Mouse (Mus musculus): Measurements from ENCODE around the gene Tomm20. TPM values are rescaled to one million over a fixed set of nuclear protein-coding genes. Genes with fewer than 3 reads are reported as not detected.

The Tomm20 gene
- 432 and 529 TPM in 2 replicates for polyA plus RNA-seq (2012; rRNA removed)

DNA sequence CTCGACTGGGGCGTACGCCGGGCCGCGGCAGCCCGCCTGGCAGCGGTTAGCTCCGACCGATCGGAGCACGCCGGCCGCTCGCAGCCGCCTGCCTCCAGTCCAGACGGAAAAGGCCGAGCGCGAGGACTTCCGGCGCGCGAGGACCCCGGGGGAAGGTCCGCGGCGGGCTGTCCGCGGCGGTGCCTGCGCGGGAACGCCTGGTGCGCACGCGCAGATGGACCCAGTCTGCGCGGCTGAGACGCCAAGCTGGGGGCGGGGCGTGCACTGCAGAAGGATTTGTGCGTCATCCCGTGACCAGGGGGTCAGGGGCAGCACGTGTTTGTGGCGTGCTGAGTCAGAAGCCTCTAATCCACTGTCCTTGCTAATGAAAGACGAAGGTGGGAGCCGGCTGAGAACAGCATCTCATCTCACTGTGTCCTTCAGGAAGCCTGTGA, at the start of gene Tomm20:
TSS of gene Tomm20 (minus strand) at position 115 of the 434 bp plus-strand sequence.
- TF ChIP-seq POLR2A (IDR thresholded peaks at IDR 0.05; ENCODE audit: control insufficient read depth, extremely low read depth, insufficient read depth, low read length, poor library complexity) (peak; percentile 58; the same call in 1 of the 2 replicates), CTCF (IDR thresholded peaks at IDR 0.05; ENCODE audit: borderline replicate concordance, control insufficient read depth, extremely low read depth, insufficient read depth, low read length, poor library complexity) (no peak)
- H3K4me3 ChIP-seq (ENCODE audit: control insufficient read depth, insufficient read depth, low read length), result peak within 1 kb of the TSS; percentile 66
- H3K36me3 ChIP-seq (ENCODE audit: control insufficient read depth, insufficient read depth, low read length), result peaks cover 8% of the 10 kb centered on the region
- H3K27me3 ChIP-seq (ENCODE audit: control insufficient read depth, insufficient read depth, low read length), result no peaks in the 10 kb centered on the region
- H3K4me1 ChIP-seq (replicated peaks; ENCODE audit: control insufficient read depth, insufficient read depth, low read length), result peaks cover 16% of the 10 kb centered on the region
- H3K27ac ChIP-seq (ENCODE audit: control insufficient read depth, insufficient read depth, low read length), result no peak within 1 kb of the TSS
- DNase-seq, result peak; percentile 92
- WGBS, result under 1% methylated on average over 48 of the region's 48 CpGs

DNA sequence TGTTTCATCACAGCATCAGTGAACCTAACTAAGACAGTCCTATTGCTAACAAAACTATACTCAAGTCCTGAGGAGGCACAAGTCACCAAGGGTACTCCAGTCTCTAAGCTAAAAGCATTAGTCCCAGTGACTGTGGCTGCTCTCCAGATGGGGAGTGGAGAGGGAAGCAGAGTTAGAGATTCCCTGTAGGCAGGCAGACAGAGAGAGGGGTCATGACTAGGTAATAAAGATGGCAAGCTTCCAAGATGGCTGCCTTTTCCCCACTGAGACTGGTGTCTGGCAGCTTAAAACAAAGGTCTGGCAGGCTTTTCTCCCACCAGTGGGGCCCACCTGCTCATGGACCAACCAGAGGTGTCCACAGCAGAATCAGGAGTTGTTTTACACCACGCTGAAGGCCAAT, 48.9 kb upstream of the Tomm20 start:
- no peak for TF ChIP-seq CTCF (IDR thresholded peaks at IDR 0.05; ENCODE audit: borderline replicate concordance, control insufficient read depth, extremely low read depth, insufficient read depth, low read length, poor library complexity)
- TF ChIP-seq POLR2A (IDR thresholded peaks at IDR 0.05; ENCODE audit: control insufficient read depth, extremely low read depth, insufficient read depth, low read length, poor library complexity), result no peak
- no peaks in the 10 kb centered on the region for H3K27me3 ChIP-seq (ENCODE audit: control insufficient read depth, insufficient read depth, low read length)
- WGBS, result 83% methylated on average over 1 of the region's 1 CpGs
- H3K4me3 ChIP-seq (ENCODE audit: control insufficient read depth, insufficient read depth, low read length), result no peak overlapping the region
- no peaks in the 10 kb centered on the region for H3K36me3 ChIP-seq (ENCODE audit: control insufficient read depth, insufficient read depth, low read length)
- H3K27ac ChIP-seq (ENCODE audit: control insufficient read depth, insufficient read depth, low read length), result no peak overlapping the region
- H3K4me1 ChIP-seq (replicated peaks; ENCODE audit: control insufficient read depth, insufficient read depth, low read length), result no peaks in the 10 kb centered on the region
- DNase-seq, result no peak

- TF ChIP-seq CTCF (IDR thresholded peaks at IDR 0.05; ENCODE audit: borderline replicate concordance, control insufficient read depth, extremely low read depth, insufficient read depth, low read length, poor library complexity), result no peak
- no peak for DNase-seq
- 83% methylated on average over 5 of the region's 5 CpGs for WGBS
- Histone ChIP-seq H3K36me3 (ENCODE audit: control insufficient read depth, insufficient read depth, low read length) (no peaks in the 10 kb centered on the region), H3K4me3 (ENCODE audit: control insufficient read depth, insufficient read depth, low read length) (no peak overlapping the region), H3K27me3 (ENCODE audit: control insufficient read depth, insufficient read depth, low read length) (no peaks in the 10 kb centered on the region), H3K4me1 (replicated peaks; ENCODE audit: control insufficient read depth, insufficient read depth, low read length) (no peaks in the 10 kb centered on the region), H3K27ac (ENCODE audit: control insufficient read depth, insufficient read depth, low read length) (no peak overlapping the region)
These were observed 43.9 kb upstream of the Tomm20 start for GRCm38 (mm10) chr8:126989363-126990153.

DNA sequence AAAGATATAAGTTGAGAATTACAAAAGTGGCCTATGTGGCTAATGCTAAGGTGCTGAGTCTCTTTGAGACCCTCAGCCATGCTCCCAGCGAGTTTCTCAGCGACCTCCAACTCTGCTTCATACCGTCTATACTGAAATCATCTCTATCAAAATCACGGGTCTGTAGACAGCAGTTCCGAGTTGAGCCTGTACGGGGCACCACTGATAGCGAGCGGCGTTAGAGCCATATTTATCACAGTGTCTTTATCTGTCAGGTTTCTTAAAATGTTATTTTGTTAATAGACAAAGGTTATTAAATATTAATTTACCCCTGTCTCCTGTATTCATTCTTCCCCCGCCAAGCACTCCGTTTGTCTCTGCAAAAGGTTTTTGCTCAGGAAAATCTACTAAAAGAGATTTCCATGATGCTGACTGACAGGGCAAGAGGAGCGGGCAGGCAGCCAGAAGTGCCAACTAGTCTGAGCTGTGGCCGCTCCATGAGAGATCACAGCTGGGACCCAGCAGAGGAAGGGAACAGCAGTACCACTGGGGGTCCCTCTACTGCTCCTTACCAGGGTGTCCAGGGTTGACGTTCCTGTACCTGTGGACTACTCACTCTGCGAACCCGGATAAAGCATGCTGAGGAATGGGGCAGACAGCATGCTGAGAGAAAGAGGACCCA, 42.8 kb upstream of the Tomm20 start:
- TF ChIP-seq POLR2A (IDR thresholded peaks at IDR 0.05; ENCODE audit: control insufficient read depth, extremely low read depth, insufficient read depth, low read length, poor library complexity) (no peak), CTCF (IDR thresholded peaks at IDR 0.05; ENCODE audit: borderline replicate concordance, control insufficient read depth, extremely low read depth, insufficient read depth, low read length, poor library complexity) (no peak)
- Histone ChIP-seq H3K4me1 (replicated peaks; ENCODE audit: control insufficient read depth, insufficient read depth, low read length) (no peaks in the 10 kb centered on the region), H3K4me3 (ENCODE audit: control insufficient read depth, insufficient read depth, low read length) (no peak overlapping the region), H3K27ac (ENCODE audit: control insufficient read depth, insufficient read depth, low read length) (no peak overlapping the region), H3K27me3 (ENCODE audit: control insufficient read depth, insufficient read depth, low read length) (no peaks in the 10 kb centered on the region), H3K36me3 (ENCODE audit: control insufficient read depth, insufficient read depth, low read length) (no peaks in the 10 kb centered on the region)
- WGBS, result 76% methylated on average over 16 of the region's 16 CpGs
- DNase-seq, result no peak

GRCm38 (mm10) chr8:126986495-126986894, 40.9 kb upstream of the Tomm20 start:
- H3K4me1 ChIP-seq (replicated peaks; ENCODE audit: control insufficient read depth, insufficient read depth, low read length), result no peaks in the 10 kb centered on the region
- peak; percentile 75 for DNase-seq
- H3K27ac ChIP-seq (ENCODE audit: control insufficient read depth, insufficient read depth, low read length), result no peak overlapping the region
- 2% methylated on average over 12 of the region's 12 CpGs for WGBS
- H3K4me3 ChIP-seq (ENCODE audit: control insufficient read depth, insufficient read depth, low read length), result no peak overlapping the region
- no peaks in the 10 kb centered on the region for H3K27me3 ChIP-seq (ENCODE audit: control insufficient read depth, insufficient read depth, low read length)
- TF ChIP-seq POLR2A (IDR thresholded peaks at IDR 0.05; ENCODE audit: control insufficient read depth, extremely low read depth, insufficient read depth, low read length, poor library complexity) (no peak), CTCF (IDR thresholded peaks at IDR 0.05; ENCODE audit: borderline replicate concordance, control insufficient read depth, extremely low read depth, insufficient read depth, low read length, poor library complexity) (peak; percentile 76; the same call in 1 of the 2 replicates)
- no peaks in the 10 kb centered on the region for H3K36me3 ChIP-seq (ENCODE audit: control insufficient read depth, insufficient read depth, low read length)

DNA sequence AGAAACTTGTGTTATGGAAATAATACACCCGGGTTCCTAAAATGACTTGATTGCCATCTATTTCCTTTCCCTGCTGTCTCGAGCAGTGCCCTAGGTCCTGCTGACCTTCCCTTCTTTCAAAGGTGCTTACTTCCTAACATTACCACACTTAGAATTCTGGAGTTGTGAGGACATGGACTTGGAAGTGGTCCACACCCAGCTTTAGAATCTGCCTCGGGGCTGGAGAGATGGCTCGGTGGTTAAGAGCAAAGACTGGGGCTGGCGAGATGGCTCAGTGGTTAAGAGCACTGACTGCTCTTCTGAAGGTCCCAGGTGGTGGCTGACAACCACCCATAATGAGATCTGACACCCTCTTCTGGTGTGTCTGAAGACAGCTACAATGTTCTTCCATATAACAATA, 34.4 kb upstream of the Tomm20 start:
- no peaks in the 10 kb centered on the region for H3K36me3 ChIP-seq (ENCODE audit: control insufficient read depth, insufficient read depth, low read length)
- no peaks in the 10 kb centered on the region for H3K4me1 ChIP-seq (replicated peaks; ENCODE audit: control insufficient read depth, insufficient read depth, low read length)
- DNase-seq, result no peak
- no peak overlapping the region for H3K4me3 ChIP-seq (ENCODE audit: control insufficient read depth, insufficient read depth, low read length)
- no peak overlapping the region for H3K27ac ChIP-seq (ENCODE audit: control insufficient read depth, insufficient read depth, low read length)
- WGBS, result 63% methylated on average over 5 of the region's 5 CpGs
- no peak for TF ChIP-seq CTCF (IDR thresholded peaks at IDR 0.05; ENCODE audit: borderline replicate concordance, control insufficient read depth, extremely low read depth, insufficient read depth, low read length, poor library complexity)
- TF ChIP-seq POLR2A (IDR thresholded peaks at IDR 0.05; ENCODE audit: control insufficient read depth, extremely low read depth, insufficient read depth, low read length, poor library complexity), result no peak
- peaks cover 2% of the 10 kb centered on the region for H3K27me3 ChIP-seq (ENCODE audit: control insufficient read depth, insufficient read depth, low read length)
